Mouse (Mus musculus) urinary bladder, postnatal 36 days (tissue): Measurements from ENCODE around the gene Ror2.
"Not testable (repeated sequence)": the region's sequence is repeated elsewhere in the genome, so short reads cannot be mapped to it uniquely, and the experiment has no call there.

ENCODE experiments used
- DNase-seq, 2 experiments: peaks; one replicate each; pipeline ENCODE4 v3.0.0; 2022; ENCODE audit warnings: low spot score in 2 of 2, mixed read lengths in 1 of 2

The Ror2 gene

GRCm38 (mm10) chr13:53285756-53286361, at the start of gene Ror2:
Gene Ror2 (minus strand): TSS chr13:53286124.
- peak; percentile 37 to 69 for DNase-seq

GRCm38 (mm10) chr13:53333769-53334168, 47.8 kb upstream of the Ror2 start:
- no peak for DNase-seq

DNA sequence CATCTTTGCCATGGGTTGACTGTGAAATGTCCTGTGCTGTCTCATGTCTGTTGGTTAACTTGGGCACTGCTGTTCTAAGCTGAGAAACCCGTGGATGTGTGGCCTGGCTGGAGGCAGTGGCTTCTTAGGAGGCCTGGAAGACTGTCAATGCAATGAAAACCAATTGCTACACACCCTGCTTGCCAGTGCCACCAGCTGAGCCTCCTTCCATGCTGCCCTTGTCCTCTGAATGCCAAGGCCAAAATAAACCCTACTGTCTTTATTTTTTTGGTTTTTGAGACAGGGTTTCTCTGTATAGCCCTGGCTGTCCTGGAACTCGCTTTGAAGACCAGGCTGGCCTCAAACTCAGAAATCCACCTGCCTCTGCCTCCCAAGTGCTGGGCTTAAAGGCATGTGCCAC, 44.3 kb upstream of the Ror2 start:
- DNase-seq: no peak

DNA sequence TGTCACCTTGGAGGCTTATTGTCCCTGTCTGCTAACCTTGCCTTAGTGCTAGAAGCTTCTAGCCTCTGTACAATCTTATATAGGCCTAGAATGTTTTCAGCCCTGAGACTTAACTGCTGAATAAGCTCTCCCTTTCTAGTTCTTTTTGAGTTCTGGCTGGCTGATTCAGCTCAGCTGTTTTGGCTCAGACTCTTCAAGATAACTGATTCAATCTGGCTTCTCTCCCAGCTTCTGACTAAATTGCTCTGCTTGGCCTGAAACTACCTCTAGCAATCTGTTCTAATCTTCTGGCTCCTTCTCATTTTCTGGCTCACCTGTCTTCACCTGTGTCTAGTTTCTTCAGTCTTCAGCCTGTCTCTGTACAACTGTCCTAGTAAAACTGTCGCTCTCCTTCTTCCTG, 39.6 kb upstream of the Ror2 start:
- DNase-seq: no peak

DNA sequence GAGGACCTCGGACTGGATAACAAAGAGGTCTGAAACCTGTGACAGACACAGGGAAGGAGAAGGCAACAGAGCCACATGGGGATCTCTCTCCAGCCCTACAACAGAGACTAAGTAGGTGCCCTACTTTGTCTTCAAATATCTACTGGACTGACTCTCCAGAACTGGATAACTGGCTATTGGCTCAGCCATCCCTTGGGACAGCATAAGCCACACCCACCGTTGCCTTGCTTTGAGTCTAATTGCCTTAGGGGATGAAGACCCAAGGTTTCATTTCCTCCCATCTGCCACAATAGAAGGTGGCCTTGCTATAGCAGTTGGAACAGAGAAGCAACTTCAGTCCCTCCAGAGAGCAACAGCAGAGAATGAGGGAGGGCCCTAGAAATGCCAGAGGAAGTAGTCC, 37.7 kb upstream of the Ror2 start:
- DNase-seq: no peak

DNA sequence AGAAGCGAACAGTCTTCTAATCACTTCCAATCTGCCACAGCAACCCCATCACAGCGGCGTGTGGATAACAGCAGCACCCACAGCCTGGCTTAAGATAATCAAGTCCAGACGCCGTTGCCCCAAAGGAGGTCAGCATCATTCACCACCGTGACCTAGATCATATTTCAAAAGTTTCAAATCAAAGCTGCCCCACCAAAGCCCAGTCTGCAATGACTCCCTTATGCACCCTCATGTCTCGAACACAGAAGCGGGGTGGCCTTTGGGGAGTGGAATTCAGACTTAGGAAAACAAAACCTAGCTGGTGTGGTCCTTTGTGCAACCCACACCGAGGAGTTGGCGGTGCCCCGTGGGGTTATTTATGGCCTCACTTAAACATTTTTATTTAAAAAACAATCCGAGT, 35.0 kb upstream of the Ror2 start:
- DNase-seq: no peak

GRCm38 (mm10) chr13:53316515-53317295, 30.8 kb upstream of the Ror2 start:
- DNase-seq: no peak

DNA sequence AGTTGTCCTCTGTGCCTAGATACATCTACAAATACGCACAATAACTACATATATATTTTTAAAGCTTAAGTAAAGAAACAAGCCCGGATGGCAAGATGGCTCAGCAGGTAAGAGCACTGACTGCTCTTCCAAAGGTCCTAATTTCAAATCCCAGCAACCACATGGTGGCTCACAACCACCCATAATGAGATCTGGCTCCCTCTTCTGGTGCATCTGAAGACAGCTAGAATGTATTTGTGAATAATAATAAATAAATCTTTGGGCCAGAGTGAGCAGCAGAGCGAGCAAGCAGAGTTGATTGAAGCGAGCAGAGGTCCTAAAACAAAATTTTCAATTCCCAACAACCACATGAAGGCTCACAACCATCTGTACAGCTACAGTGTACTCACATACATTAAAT, 29.8 kb upstream of the Ror2 start:
- not testable (repeated sequence) for DNase-seq

DNA sequence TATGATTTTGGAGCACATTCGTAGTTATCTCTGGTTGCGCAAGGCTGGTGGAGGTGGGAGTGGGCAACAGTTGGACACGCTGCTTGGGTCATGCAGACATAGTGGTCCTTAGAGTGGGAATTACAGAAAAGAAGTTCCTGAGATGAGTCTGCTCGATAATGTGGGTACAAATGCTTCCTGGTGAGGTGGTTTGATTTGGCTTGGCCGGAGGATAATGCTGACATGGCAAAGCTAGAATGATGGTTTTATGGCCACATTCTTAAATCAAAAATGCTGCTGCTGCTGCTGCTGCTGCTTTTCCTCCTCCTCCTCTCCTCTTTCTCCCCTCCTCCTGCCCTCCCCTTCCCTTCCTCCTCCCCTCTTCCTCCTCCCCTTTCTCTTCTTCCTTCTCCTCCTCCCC, 24.5 kb upstream of the Ror2 start:
- DNase-seq: no peak

- DNase-seq: peak in 1 of 2 experiments; percentile 12
Measured at GRCm38 (mm10) chr13:53309661-53310160, 23.8 kb upstream of the Ror2 start.

GRCm38 (mm10) chr13:53309148-53309547, 23.2 kb upstream of the Ror2 start:
- DNase-seq: no peak

- DNase-seq: no peak
Measured at GRCm38 (mm10) chr13:53306836-53307235, 20.9 kb upstream of the Ror2 start.

DNA sequence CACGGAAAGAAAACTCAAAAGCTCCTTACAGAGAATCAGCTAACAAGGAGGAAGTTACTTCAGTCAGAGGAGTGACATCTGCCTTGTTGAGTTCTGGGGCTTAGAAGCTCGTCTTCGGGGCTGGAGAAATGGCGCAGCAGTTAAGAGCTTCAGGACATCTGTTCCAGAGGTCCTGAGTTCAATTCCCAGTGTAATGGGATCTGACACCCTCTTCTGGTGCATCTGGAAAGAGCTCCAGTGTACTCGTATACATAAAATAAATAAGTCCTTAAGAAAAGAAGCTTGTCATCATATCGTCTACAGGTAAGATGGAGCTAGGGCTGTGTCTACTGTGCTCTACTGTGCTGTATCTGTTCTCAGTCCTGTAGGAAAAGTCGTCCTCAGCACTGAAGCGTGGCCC, 19.3 kb upstream of the Ror2 start:
- no peak for DNase-seq

DNA sequence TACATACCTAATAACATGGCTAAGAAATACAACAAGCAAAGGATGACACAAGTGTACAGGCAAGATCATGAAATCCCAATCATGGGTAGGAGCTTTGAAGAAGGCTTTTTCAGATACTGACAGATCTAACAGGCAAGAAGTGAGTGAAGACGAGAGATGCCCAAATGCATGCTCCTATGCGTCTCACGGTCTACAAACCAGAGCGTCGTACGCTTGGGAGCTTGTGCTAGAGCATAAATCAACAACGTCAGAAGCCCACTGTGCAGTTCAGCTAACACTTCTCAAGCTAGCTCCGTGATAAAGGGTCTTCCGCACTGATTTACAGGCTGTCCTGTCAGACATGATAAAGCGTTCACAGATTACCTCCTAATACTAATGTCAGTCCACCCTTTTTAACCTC, 16.8 kb upstream of the Ror2 start:
- no peak for DNase-seq

- DNase-seq: no peak
Measured at GRCm38 (mm10) chr13:53293065-53293464, 7.1 kb upstream of the Ror2 start.

GRCm38 (mm10) chr13:53292244-53292643, 6.3 kb upstream of the Ror2 start:
- no peak for DNase-seq

GRCm38 (mm10) chr13:53285261-53285755, 616 bp downstream of the Ror2 start:
- peak; percentile 30 to 36 for DNase-seq

- DNase-seq: no peak
Measured at GRCm38 (mm10) chr13:53284740-53285191, 1.2 kb downstream of the Ror2 start.

GRCm38 (mm10) chr13:53281604-53282396, 4.1 kb downstream of the Ror2 start:
- no peak for DNase-seq

DNA sequence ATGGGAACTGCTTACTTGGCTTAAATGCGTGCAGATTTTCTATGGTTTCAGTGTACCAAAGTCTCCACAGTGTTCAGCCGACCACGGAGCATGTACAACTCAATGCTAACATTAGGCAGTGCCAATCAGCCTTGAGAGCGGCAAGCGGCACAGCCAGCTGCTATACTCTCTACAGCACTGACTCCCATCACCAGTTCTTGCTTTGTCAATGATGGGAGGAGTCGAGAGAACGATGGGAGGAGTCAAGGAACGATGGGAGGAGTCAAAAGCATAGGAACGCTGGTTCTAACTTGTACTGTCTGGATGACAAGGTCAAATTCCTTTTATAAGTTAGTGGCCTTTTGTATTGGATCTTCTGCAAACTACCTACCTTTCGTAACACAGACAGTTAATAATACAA, 7.0 kb downstream of the Ror2 start:
- DNase-seq: no peak

GRCm38 (mm10) chr13:53276381-53276780, 9.5 kb downstream of the Ror2 start:
- no peak for DNase-seq

DNA sequence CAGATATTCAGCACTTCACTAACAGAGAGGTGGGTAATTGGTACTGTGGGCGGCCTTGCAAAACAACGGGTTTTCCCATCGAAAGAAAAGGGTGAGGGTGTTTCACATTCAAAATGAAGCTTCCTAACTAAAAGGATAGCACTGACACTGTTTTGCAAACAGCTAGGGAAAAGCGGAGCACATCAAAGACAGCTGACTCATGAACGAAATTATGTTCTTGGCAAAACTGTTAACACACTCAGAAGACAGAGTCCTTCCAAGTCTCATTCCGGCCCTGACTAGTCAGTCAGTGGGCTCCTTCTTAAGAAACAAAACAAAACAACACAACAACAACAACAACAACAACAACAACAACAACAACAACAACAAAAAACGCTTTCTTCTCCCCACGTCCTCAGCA, 10.1 kb downstream of the Ror2 start:
- no peak for DNase-seq
